Mouse (Mus musculus) CH12.LX (cell line): ENCODE results near the gene Mme. TPM values are rescaled to one million over a fixed set of nuclear protein-coding genes. Genes with fewer than 3 reads are reported as not detected.

Experiments used
- DNase-seq: peaks from one replicate; pipeline ENCODE4 v3.0.0-alpha.2; 2013; ENCODE audit errors: extremely low read depth
- H3K27ac ChIP-seq: 2 replicates; pipeline ENCODE4 v1.5.1; 2012; ENCODE audit warnings: low read depth, mild to moderate bottlenecking, control low read depth, moderate library complexity; ENCODE audit not compliant: insufficient read depth
- H3K27me3 ChIP-seq: replicated peaks from 2 replicates; pipeline ENCODE3; 2012; ENCODE audit warnings: inconsistent platforms
- H3K36me3 ChIP-seq, 2 experiments: replicated peaks in 1 of 2; 2 replicates each; pipeline versions ENCODE3 to v1.6.1; 2012; ENCODE audit warnings: inconsistent platforms in 1 of 2, low read length in 1 of 2, mild to moderate bottlenecking in 1 of 2, mixed read lengths in 1 of 2, moderate library complexity in 1 of 2; ENCODE audit not compliant: control insufficient read depth in 1 of 2, insufficient read depth in 1 of 2
- H3K4me1 ChIP-seq, 2 experiments: 2 replicates each; pipeline ENCODE4 v1.6.1; 2012; ENCODE audit warnings: inconsistent platforms in 1 of 2, moderate library complexity in 1 of 2; ENCODE audit not compliant: insufficient read depth in 2 of 2, control insufficient read depth in 1 of 2
- H3K4me2 ChIP-seq: 2 replicates; pipeline ENCODE4 v1.6.1; 2012; ENCODE audit warnings: low read depth, mild to moderate bottlenecking, control low read depth; ENCODE audit not compliant: poor library complexity, insufficient read depth, severe bottlenecking
- H3K4me3 ChIP-seq, 3 experiments: fragments of 150-350 bp in 1 of 3; sonication (generic) in 1 of 3; replicated peaks in 1 of 3; 2 replicates each; pipeline versions ENCODE3 to v1.5.1; 2011 to 2012; ENCODE audit warnings: low read depth in 2 of 3, low read length in 2 of 3, mild to moderate bottlenecking in 2 of 3, moderate library complexity in 2 of 3, control low read depth in 1 of 3, improper control_type of control experiment in 1 of 3, inconsistent platforms in 1 of 3, mixed read lengths in 1 of 3; ENCODE audit not compliant: poor library complexity in 1 of 3
- H3K79me2 ChIP-seq: replicated peaks from 2 replicates; pipeline ENCODE4 v1.6.1; 2012; ENCODE audit warnings: mild to moderate bottlenecking, moderate library complexity; ENCODE audit not compliant: control insufficient read depth, poor library complexity, insufficient read depth, severe bottlenecking; ENCODE audit errors: extremely low read depth
- H3K9ac ChIP-seq: 2 replicates; pipeline ENCODE4 v1.6.1; 2012; ENCODE audit warnings: low read depth, mild to moderate bottlenecking, control low read depth, moderate library complexity; ENCODE audit not compliant: insufficient read depth
- H3K9me3 ChIP-seq: replicated peaks from 2 replicates; pipeline ENCODE3; 2012; ENCODE audit warnings: low read length, inconsistent platforms, mixed read lengths
- BHLHE40 ChIP-seq: IDR thresholded peaks from 2 replicates; pipeline ENCODE4 v1.6.1; 2011; ENCODE audit warnings: mild to moderate bottlenecking, low read depth, low read length, improper control_type of control experiment
- CHD1 ChIP-seq: IDR thresholded peaks from 2 replicates; pipeline ENCODE4 v1.6.1; 2012; ENCODE audit warnings: low read depth, low read length, improper control_type of control experiment, inconsistent platforms
- CTCF ChIP-seq, 2 experiments: IDR thresholded peaks in 1 of 2; conservative IDR thresholded peaks in 1 of 2; 2 replicates each; pipeline ENCODE4 v1.5.1; 2011 to 2012; ENCODE audit warnings: low read depth in 2 of 2, low read length in 2 of 2, improper control_type of control experiment in 1 of 2, inconsistent platforms in 1 of 2, mild to moderate bottlenecking in 1 of 2, moderate library complexity in 1 of 2
- ELF1 ChIP-seq: IDR thresholded peaks from 2 replicates; pipeline ENCODE4 v1.6.1; 2014; ENCODE audit warnings: low read depth, mild to moderate bottlenecking, inconsistent platforms, low read length, improper control_type of control experiment
- EP300 ChIP-seq: IDR thresholded peaks from 2 replicates; pipeline ENCODE4 v1.6.1; 2011; ENCODE audit warnings: low read length, improper control_type of control experiment
- KAT2A ChIP-seq: IDR thresholded peaks from 2 replicates; pipeline ENCODE4 v1.6.1; 2012; ENCODE audit warnings: low read length, improper control_type of control experiment, inconsistent platforms; ENCODE audit not compliant: insufficient replicate concordance
- MAFK ChIP-seq: IDR thresholded peaks from 2 replicates; pipeline ENCODE4 v1.6.1; 2011; ENCODE audit warnings: low read length, improper control_type of control experiment; ENCODE audit not compliant: insufficient replicate concordance
- MEF2A ChIP-seq: IDR thresholded peaks from 2 replicates; pipeline ENCODE4 v1.6.1; 2014; ENCODE audit warnings: low read depth, mild to moderate bottlenecking, inconsistent platforms, low read length, improper control_type of control experiment, borderline replicate concordance
- NELFE ChIP-seq: IDR thresholded peaks from 2 replicates; pipeline ENCODE4 v1.6.1; 2011; ENCODE audit warnings: low read depth, low read length, improper control_type of control experiment
- PAX5 ChIP-seq: IDR thresholded peaks from 2 replicates; pipeline ENCODE4 v1.6.1; 2012; ENCODE audit warnings: low read length, inconsistent platforms, mixed read lengths
- POLR2A ChIP-seq: IDR thresholded peaks from 2 replicates; pipeline ENCODE4 v1.6.1; 2011; ENCODE audit warnings: low read depth, mild to moderate bottlenecking, improper control_type of control experiment, low read length
- POLR2AphosphoS2 ChIP-seq: IDR thresholded peaks from 2 replicates; pipeline ENCODE4 v1.6.1; 2011; ENCODE audit warnings: low read depth, low read length, improper control_type of control experiment
- RAD21 ChIP-seq: IDR thresholded peaks from 2 replicates; pipeline ENCODE4 v1.6.1; 2011; ENCODE audit warnings: low read depth, mild to moderate bottlenecking, low read length, improper control_type of control experiment, moderate library complexity
- RCOR1 ChIP-seq: conservative IDR thresholded peaks from 2 replicates; pipeline ENCODE4 v1.6.1; 2012; ENCODE audit warnings: low read depth, mild to moderate bottlenecking, inconsistent platforms, low read length, improper control_type of control experiment
- SIN3A ChIP-seq: IDR thresholded peaks from 2 replicates; pipeline ENCODE4 v1.6.1; 2012; ENCODE audit warnings: low read length, improper control_type of control experiment, inconsistent platforms
- SMC3 ChIP-seq: IDR thresholded peaks from 2 replicates; pipeline ENCODE4 v1.6.1; 2011; ENCODE audit warnings: low read depth, low read length, improper control_type of control experiment
- UBTF ChIP-seq: IDR thresholded peaks from 2 replicates; pipeline ENCODE4 v1.6.1; 2012; ENCODE audit warnings: low read depth, mild to moderate bottlenecking, inconsistent platforms, low read length, improper control_type of control experiment, moderate library complexity
- USF1 ChIP-seq: IDR thresholded peaks from 2 replicates; pipeline ENCODE4 v1.6.1; 2014; ENCODE audit warnings: low read depth, mild to moderate bottlenecking, inconsistent platforms, low read length, improper control_type of control experiment
- dilution Hi-C: fragments of 300-500 bp; cut with MboI; formaldehyde crosslinking; loops from 2 replicates; pipeline ENCODE4 v1.14.3; 2020; ENCODE audit warnings: low sequenced_read_pairs; ENCODE audit not compliant: extremely low pct_unique_long_range_greater_than_20kb, extremely low pct_ligation_motif_present
- in situ Hi-C: fragments of 300-500 bp; cut with MboI; formaldehyde crosslinking; loops from 3 replicates; pipeline ENCODE4 v1.14.3; 2019; ENCODE audit warnings: low sequenced_read_pairs, low pct_ligation_motif_present, low pct_unique_long_range_greater_than_20kb, mixed read lengths
- polyA plus RNA-seq: library from polyadenylated mRNA; unstranded; fragments of >175 nt; gene quantifications from 2 replicates; pipeline ENCODE4 v1.2.1, GENCODE M21; 2012; ENCODE audit warnings: low read depth; ENCODE audit not compliant: insufficient read length
- total RNA-seq, 2 experiments: library from RNA; depleted of rRNA; stranded (reverse); fragments of 300-350 nt in 1 of 2; fragments of >200 nt in 1 of 2; gene quantifications; 2 replicates each; pipeline ENCODE4 v1.2.3; 2012 to 2014

Mme gene
- total and polyA plus RNA-seq, 3 experiments = not detected

DNA sequence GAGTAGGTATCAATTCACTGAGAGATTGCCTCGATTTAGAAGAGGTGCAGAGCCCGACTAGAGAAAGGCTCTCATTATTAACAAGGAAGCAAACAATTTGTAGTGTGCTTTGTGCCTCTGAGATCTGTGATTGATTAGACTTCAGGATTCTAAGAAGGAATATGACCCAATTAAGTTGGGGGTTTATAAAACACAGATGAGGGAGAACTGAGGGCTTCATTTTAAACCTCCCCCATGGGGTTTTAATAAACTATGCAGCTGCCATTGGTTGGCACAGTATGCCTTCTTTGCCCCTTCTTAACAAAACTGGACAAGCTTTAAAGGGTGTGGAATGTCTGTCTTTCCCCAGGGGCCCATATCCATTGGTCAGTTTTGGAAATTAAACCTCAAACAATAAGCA lies 5.4 kb upstream of the Mme start:
- no peak for DNase-seq
- H3K27ac ChIP-seq = no peak overlapping the region
- no peaks in the 10 kb centered on the region for H3K27me3 ChIP-seq
- no peak overlapping the region for H3K4me3 ChIP-seq
- in situ Hi-C loops (no loop called here), dilution Hi-C loops (no loop called here)
- H3K79me2 ChIP-seq = no peaks in the 10 kb centered on the region
- H3K9ac ChIP-seq = no peak overlapping the region
- no peak overlapping the region for H3K4me2 ChIP-seq
- H3K4me1 ChIP-seq = no peaks in the 10 kb centered on the region
- peaks cover 29% of the 10 kb centered on the region for H3K9me3 ChIP-seq
- H3K36me3 ChIP-seq = no peaks in the 10 kb centered on the region
- TF ChIP-seq MEF2A (no peak), USF1 (no peak), UBTF (no peak), RAD21 (no peak)

DNA sequence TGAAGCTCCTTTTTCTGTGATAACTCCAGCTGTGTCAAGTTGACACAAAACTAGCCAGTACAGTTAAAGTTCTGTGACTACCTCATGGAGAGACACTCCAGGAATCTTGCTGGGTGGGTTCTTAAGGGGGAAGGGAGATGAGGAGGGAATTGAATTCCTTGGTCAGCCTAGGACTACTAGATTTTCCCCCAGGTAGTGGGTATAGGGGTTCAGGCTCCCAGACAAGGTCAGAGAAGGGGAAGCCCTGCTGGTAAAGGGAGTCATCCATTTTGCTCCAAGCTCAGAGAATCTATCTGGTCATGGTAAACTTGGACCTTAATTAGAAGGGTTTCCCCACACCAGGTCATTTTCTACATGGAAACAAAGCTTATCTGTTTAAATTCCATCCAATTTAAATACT lies 2.4 kb downstream of the Mme start:
- in situ Hi-C loops (no loop called here), dilution Hi-C loops (no loop called here)
- no peak overlapping the region for H3K9ac ChIP-seq
- H3K4me1 ChIP-seq = no peaks in the 10 kb centered on the region
- no peaks in the 10 kb centered on the region for H3K79me2 ChIP-seq
- no peak overlapping the region for H3K27ac ChIP-seq
- no peak for DNase-seq
- H3K4me2 ChIP-seq = no peak overlapping the region
- no peaks in the 10 kb centered on the region for H3K36me3 ChIP-seq
- no peak for TF ChIP-seq POLR2AphosphoS2
- no peak for TF ChIP-seq PAX5
- TF ChIP-seq MEF2A = no peak
- no peak for TF ChIP-seq BHLHE40
- TF ChIP-seq NELFE = no peak
- TF ChIP-seq CHD1 = no peak
- TF ChIP-seq, all 38 proteins: peak for 0
- Histone ChIP-seq H3K4me3 (no peak overlapping the region), H3K9me3 (peaks cover 16% of the 10 kb centered on the region), H3K27me3 (no peaks in the 10 kb centered on the region)

- in situ Hi-C loops (no loop called here), dilution Hi-C loops (no loop called here)
- H3K27me3 ChIP-seq = no peaks in the 10 kb centered on the region
- DNase-seq = no peak
- H3K4me3 ChIP-seq = no peak overlapping the region
- no peaks in the 10 kb centered on the region for H3K4me1 ChIP-seq
- H3K79me2 ChIP-seq = no peaks in the 10 kb centered on the region
- no peak overlapping the region for H3K4me2 ChIP-seq
- H3K36me3 ChIP-seq = no peaks in the 10 kb centered on the region
- TF ChIP-seq POLR2A (no peak), POLR2AphosphoS2 (no peak), EP300 (no peak), MAFK (no peak), KAT2A (no peak), CTCF (conservative IDR thresholded peaks at IDR 0.05 in 1 of 2, IDR thresholded peaks at IDR 0.05 in 1 of 2; ENCODE audit: low read depth in 2 of 2, low read length in 2 of 2) (no peak), ELF1 (no peak), SMC3 (no peak), RCOR1 (no peak), SIN3A (no peak), RAD21 (no peak)
- H3K9ac ChIP-seq = no peak overlapping the region
- peaks cover 23% of the 10 kb centered on the region for H3K9me3 ChIP-seq
- H3K27ac ChIP-seq = no peak overlapping the region
Observed at GRCm38 (mm10) chr3:63272091-63272490, 30.8 kb downstream of the Mme start.
